Mouse (Mus musculus) CH12.LX (cell line): Measurements from ENCODE around the gene Polr1c. TPM values are rescaled to one million over a fixed set of nuclear protein-coding genes. Genes with fewer than 3 reads are reported as not detected.

Experiments used
- DNase-seq: peaks from one replicate; pipeline ENCODE4 v3.0.0-alpha.2; 2013; ENCODE audit errors: extremely low read depth
- H3K27ac ChIP-seq: 2 replicates; pipeline ENCODE4 v1.5.1; 2012; ENCODE audit warnings: low read depth, mild to moderate bottlenecking, control low read depth, moderate library complexity; ENCODE audit not compliant: insufficient read depth
- H3K27me3 ChIP-seq: replicated peaks from 2 replicates; pipeline ENCODE3; 2012; ENCODE audit warnings: inconsistent platforms
- H3K36me3 ChIP-seq, 2 experiments: replicated peaks in 1 of 2; 2 replicates each; pipeline versions ENCODE3 to v1.6.1; 2012; ENCODE audit warnings: inconsistent platforms in 1 of 2, low read length in 1 of 2, mild to moderate bottlenecking in 1 of 2, mixed read lengths in 1 of 2, moderate library complexity in 1 of 2; ENCODE audit not compliant: control insufficient read depth in 1 of 2, insufficient read depth in 1 of 2
- H3K4me1 ChIP-seq, 2 experiments: 2 replicates each; pipeline ENCODE4 v1.6.1; 2012; ENCODE audit warnings: inconsistent platforms in 1 of 2, moderate library complexity in 1 of 2; ENCODE audit not compliant: insufficient read depth in 2 of 2, control insufficient read depth in 1 of 2
- H3K4me2 ChIP-seq: 2 replicates; pipeline ENCODE4 v1.6.1; 2012; ENCODE audit warnings: low read depth, mild to moderate bottlenecking, control low read depth; ENCODE audit not compliant: poor library complexity, insufficient read depth, severe bottlenecking
- H3K4me3 ChIP-seq, 3 experiments: fragments of 150-350 bp in 1 of 3; sonication (generic) in 1 of 3; replicated peaks in 1 of 3; 2 replicates each; pipeline versions ENCODE3 to v1.5.1; 2011 to 2012; ENCODE audit warnings: low read depth in 2 of 3, low read length in 2 of 3, mild to moderate bottlenecking in 2 of 3, moderate library complexity in 2 of 3, control low read depth in 1 of 3, improper control_type of control experiment in 1 of 3, inconsistent platforms in 1 of 3, mixed read lengths in 1 of 3; ENCODE audit not compliant: poor library complexity in 1 of 3
- H3K79me2 ChIP-seq: replicated peaks from 2 replicates; pipeline ENCODE4 v1.6.1; 2012; ENCODE audit warnings: mild to moderate bottlenecking, moderate library complexity; ENCODE audit not compliant: control insufficient read depth, poor library complexity, insufficient read depth, severe bottlenecking; ENCODE audit errors: extremely low read depth
- H3K9ac ChIP-seq: 2 replicates; pipeline ENCODE4 v1.6.1; 2012; ENCODE audit warnings: low read depth, mild to moderate bottlenecking, control low read depth, moderate library complexity; ENCODE audit not compliant: insufficient read depth
- H3K9me3 ChIP-seq: replicated peaks from 2 replicates; pipeline ENCODE3; 2012; ENCODE audit warnings: low read length, inconsistent platforms, mixed read lengths
- BHLHE40 ChIP-seq: IDR thresholded peaks from 2 replicates; pipeline ENCODE4 v1.6.1; 2011; ENCODE audit warnings: mild to moderate bottlenecking, low read depth, low read length, improper control_type of control experiment
- CHD2 ChIP-seq: IDR thresholded peaks from 2 replicates; pipeline ENCODE4 v1.6.1; 2011; ENCODE audit warnings: low read length, improper control_type of control experiment
- E2F4 ChIP-seq: IDR thresholded peaks from 2 replicates; pipeline ENCODE4 v1.6.1; 2011; ENCODE audit warnings: low read depth, low read length, improper control_type of control experiment; ENCODE audit not compliant: insufficient replicate concordance
- ELF1 ChIP-seq: IDR thresholded peaks from 2 replicates; pipeline ENCODE4 v1.6.1; 2014; ENCODE audit warnings: low read depth, mild to moderate bottlenecking, inconsistent platforms, low read length, improper control_type of control experiment
- EP300 ChIP-seq: IDR thresholded peaks from 2 replicates; pipeline ENCODE4 v1.6.1; 2011; ENCODE audit warnings: low read length, improper control_type of control experiment
- HCFC1 ChIP-seq: IDR thresholded peaks from 2 replicates; pipeline ENCODE4 v1.6.1; 2012; ENCODE audit warnings: low read depth, mild to moderate bottlenecking, inconsistent platforms, low read length, improper control_type of control experiment
- IRF4 ChIP-seq: IDR thresholded peaks from 2 replicates; pipeline ENCODE4 v1.6.1; 2014; ENCODE audit warnings: low read depth, mild to moderate bottlenecking, inconsistent platforms, low read length, improper control_type of control experiment
- KAT2A ChIP-seq: IDR thresholded peaks from 2 replicates; pipeline ENCODE4 v1.6.1; 2012; ENCODE audit warnings: low read length, improper control_type of control experiment, inconsistent platforms; ENCODE audit not compliant: insufficient replicate concordance
- MAFK ChIP-seq: IDR thresholded peaks from 2 replicates; pipeline ENCODE4 v1.6.1; 2011; ENCODE audit warnings: low read length, improper control_type of control experiment; ENCODE audit not compliant: insufficient replicate concordance
- MXI1 ChIP-seq: IDR thresholded peaks from 2 replicates; pipeline ENCODE4 v1.6.1; 2011; ENCODE audit warnings: mild to moderate bottlenecking, low read depth, low read length, improper control_type of control experiment
- MYC ChIP-seq: IDR thresholded peaks from 2 replicates; pipeline ENCODE4 v1.6.1; 2011; ENCODE audit warnings: low read depth, mild to moderate bottlenecking, improper control_type of control experiment, low read length
- PAX5 ChIP-seq: IDR thresholded peaks from 2 replicates; pipeline ENCODE4 v1.6.1; 2012; ENCODE audit warnings: low read length, inconsistent platforms, mixed read lengths
- POLR2A ChIP-seq: IDR thresholded peaks from 2 replicates; pipeline ENCODE4 v1.6.1; 2011; ENCODE audit warnings: low read depth, mild to moderate bottlenecking, improper control_type of control experiment, low read length
- POLR2AphosphoS2 ChIP-seq: IDR thresholded peaks from 2 replicates; pipeline ENCODE4 v1.6.1; 2011; ENCODE audit warnings: low read depth, low read length, improper control_type of control experiment
- RAD21 ChIP-seq: IDR thresholded peaks from 2 replicates; pipeline ENCODE4 v1.6.1; 2011; ENCODE audit warnings: low read depth, mild to moderate bottlenecking, low read length, improper control_type of control experiment, moderate library complexity
- RCOR1 ChIP-seq: conservative IDR thresholded peaks from 2 replicates; pipeline ENCODE4 v1.6.1; 2012; ENCODE audit warnings: low read depth, mild to moderate bottlenecking, inconsistent platforms, low read length, improper control_type of control experiment
- SIN3A ChIP-seq: IDR thresholded peaks from 2 replicates; pipeline ENCODE4 v1.6.1; 2012; ENCODE audit warnings: low read length, improper control_type of control experiment, inconsistent platforms
- SMC3 ChIP-seq: IDR thresholded peaks from 2 replicates; pipeline ENCODE4 v1.6.1; 2011; ENCODE audit warnings: low read depth, low read length, improper control_type of control experiment
- TBP ChIP-seq: conservative IDR thresholded peaks from 2 replicates; pipeline ENCODE4 v1.6.1; 2011; ENCODE audit warnings: low read depth, low read length, improper control_type of control experiment
- TCF12 ChIP-seq: IDR thresholded peaks from 2 replicates; pipeline ENCODE4 v1.6.1; 2014; ENCODE audit warnings: low read depth, mild to moderate bottlenecking, inconsistent platforms, low read length, improper control_type of control experiment
- UBTF ChIP-seq: IDR thresholded peaks from 2 replicates; pipeline ENCODE4 v1.6.1; 2012; ENCODE audit warnings: low read depth, mild to moderate bottlenecking, inconsistent platforms, low read length, improper control_type of control experiment, moderate library complexity
- ZC3H11A ChIP-seq: IDR thresholded peaks from 2 replicates; pipeline ENCODE4 v1.6.1; 2012; ENCODE audit warnings: low read depth, mild to moderate bottlenecking, inconsistent platforms, low read length, improper control_type of control experiment
- ZMIZ1 ChIP-seq: IDR thresholded peaks from 2 replicates; pipeline ENCODE4 v1.6.1; 2012; ENCODE audit warnings: low read depth, mild to moderate bottlenecking, inconsistent platforms, low read length, improper control_type of control experiment
- ZNF384 ChIP-seq: IDR thresholded peaks from 2 replicates; pipeline ENCODE4 v1.6.1; 2012; ENCODE audit warnings: low read depth, low read length, improper control_type of control experiment, inconsistent platforms
- dilution Hi-C: fragments of 300-500 bp; cut with MboI; formaldehyde crosslinking; loops from 2 replicates; pipeline ENCODE4 v1.14.3; 2020; ENCODE audit warnings: low sequenced_read_pairs; ENCODE audit not compliant: extremely low pct_unique_long_range_greater_than_20kb, extremely low pct_ligation_motif_present
- in situ Hi-C: fragments of 300-500 bp; cut with MboI; formaldehyde crosslinking; loops from 3 replicates; pipeline ENCODE4 v1.14.3; 2019; ENCODE audit warnings: low sequenced_read_pairs, low pct_ligation_motif_present, low pct_unique_long_range_greater_than_20kb, mixed read lengths
- polyA plus RNA-seq: library from polyadenylated mRNA; unstranded; fragments of >175 nt; gene quantifications from 2 replicates; pipeline ENCODE4 v1.2.1, GENCODE M21; 2012; ENCODE audit warnings: low read depth; ENCODE audit not compliant: insufficient read length
- total RNA-seq, 2 experiments: library from RNA; depleted of rRNA; stranded (reverse); fragments of 300-350 nt in 1 of 2; fragments of >200 nt in 1 of 2; gene quantifications; 2 replicates each; pipeline ENCODE4 v1.2.3; 2012 to 2014

Gene Polr1c
- total and polyA plus RNA-seq, 3 experiments: 356 to 433 (median 367) TPM

- H3K4me2 ChIP-seq: no peak overlapping the region
- dilution Hi-C loops: no loop called here
- H3K27ac ChIP-seq: no peak overlapping the region
- no peak overlapping the region for H3K4me3 ChIP-seq
- TF ChIP-seq TBP (no peak), RAD21 (no peak), KAT2A (no peak), ZC3H11A (no peak), SIN3A (no peak), UBTF (no peak), BHLHE40 (no peak), ZMIZ1 (no peak), POLR2AphosphoS2 (no peak), MAFK (no peak), E2F4 (no peak), SMC3 (no peak), TCF12 (no peak), EP300 (no peak), RCOR1 (no peak), IRF4 (no peak)
- in situ Hi-C loops: no loop called here
- peaks cover 0 to 2% of the 10 kb centered on the region in 2 experiments; a peak in 2 of 4 replicates for H3K4me1 ChIP-seq
- H3K9me3 ChIP-seq: no peaks in the 10 kb centered on the region
- DNase-seq: no peak
- H3K36me3 ChIP-seq: peaks cover 48 to 90% of the 10 kb centered on the region in 2 experiments
- no peak overlapping the region for H3K9ac ChIP-seq
- no peaks in the 10 kb centered on the region for H3K27me3 ChIP-seq
- H3K79me2 ChIP-seq: no peaks in the 10 kb centered on the region; the same call in 1 of the 2 replicates
Observed at GRCm38 (mm10) chr17:46272675-46273074, 24.8 kb upstream of the Polr1c start.

- in situ Hi-C loops: no loop called here
- Histone ChIP-seq H3K27me3 (no peaks in the 10 kb centered on the region), H3K79me2 (no peaks in the 10 kb centered on the region; the same call in 1 of the 2 replicates), H3K4me1 (peaks cover 0 to 2% of the 10 kb centered on the region in 2 experiments; a peak in 2 of 4 replicates), H3K36me3 (peaks cover 43 to 90% of the 10 kb centered on the region in 2 experiments), H3K4me2 (no peak overlapping the region), H3K9ac (no peak overlapping the region), H3K27ac (no peak overlapping the region), H3K4me3 (no peak overlapping the region), H3K9me3 (no peaks in the 10 kb centered on the region)
- dilution Hi-C loops: no loop called here
- no peak for TF ChIP-seq UBTF
- TF ChIP-seq SMC3: no peak
- no peak for TF ChIP-seq EP300
- TF ChIP-seq HCFC1: no peak
- no peak for TF ChIP-seq TCF12
- no peak for TF ChIP-seq MXI1
- no peak for TF ChIP-seq MYC
- TF ChIP-seq ZC3H11A: no peak
- TF ChIP-seq E2F4: no peak
- no peak for TF ChIP-seq PAX5
- TF ChIP-seq POLR2A: no peak
- no peak for TF ChIP-seq CHD2
- no peak for TF ChIP-seq POLR2AphosphoS2
- no peak for TF ChIP-seq IRF4
- TF ChIP-seq ZNF384: no peak
- no peak for TF ChIP-seq ELF1
- TF ChIP-seq MAFK: no peak
- DNase-seq: no peak
Observed at GRCm38 (mm10) chr17:46272058-46272457, 24.2 kb upstream of the Polr1c start.
